Mouse (Mus musculus) liver, adult 2 months (tissue): ENCODE measurements around the gene Tns4.

Experiments used
- CTCF ChIP-seq: fragments of 200-500 bp; IDR thresholded peaks from 2 replicates; pipeline ENCODE4 v1.5.1; 2011; ENCODE audit warnings: low read depth, low read length, control low read depth
- POLR2A ChIP-seq: fragments of 200-500 bp; IDR thresholded peaks from 2 replicates; pipeline ENCODE4 v1.6.1; 2011; ENCODE audit warnings: low read length, control low read depth; ENCODE audit not compliant: insufficient read depth; ENCODE audit errors: extremely low read depth

GRCm38 (mm10) chr11:99115940-99116339, 26.8 kb upstream of the Tns4 start:
- TF ChIP-seq CTCF (no peak), POLR2A (no peak)
